ENCODE assay signal across 9 mouse cellular contexts in genomic region chr9:110448857-110449617, GRCm38 (mm10). TPM values are rescaled to one million over a fixed set of nuclear protein-coding genes. Genes with fewer than 3 reads are reported as not detected.
DNase-seq lines count a peak whose midpoint lies in the region; ATAC-seq and TF ChIP-seq lines count a peak whose summit lies in the region.
"Had no signal": no experiment of that assay in that cellular context is flagged by ENCODE, and none has a peak within 500 bp of the region (broad histone marks: within the 10 kb centered on the region; RNA-seq: fewer than 3 reads in every experiment).

No protein-coding gene starts in this region.

- no peak overlapping the region for H3K4me3 ChIP-seq in CH12.LX (replicated peaks in 1 of 3; ENCODE audit: low read depth in 2 of 3, low read length in 2 of 3, poor library complexity in 1 of 3)
- no peak overlapping the region for H3K4me3 ChIP-seq in forebrain, embryonic 11.5 days (ENCODE audit: low read depth, low read length)
- H3K4me3 ChIP-seq in heart, postnatal 0 days (ENCODE audit: low read depth, low read length): no peak overlapping the region
- no peak overlapping the region for H3K4me3 ChIP-seq in liver, embryonic 14.5 days (ENCODE audit: insufficient read depth in 1 of 2, low read depth in 2 of 2, low read length in 2 of 2)
- no peak overlapping the region for H3K4me3 ChIP-seq in neural tube, embryonic 12.5 days

- TF ChIP-seq POLR2A in CH12.LX (IDR thresholded peaks at IDR 0.05; ENCODE audit: low read depth, low read length): 0 out of 2 replicates have a peak, but pooled peaks have one; percentile 18

- H3K36me3 ChIP-seq in CH12.LX (replicated peaks in 1 of 2; ENCODE audit: control insufficient read depth in 1 of 2, insufficient read depth in 1 of 2, low read length in 1 of 2): peaks cover 14 to 44% of the 10 kb centered on the region in 2 experiments
- no peaks in the 10 kb centered on the region for H3K36me3 ChIP-seq in forebrain, embryonic 11.5 days (ENCODE audit: control insufficient read depth, insufficient read depth, low read length)
- peaks cover 9% of the 10 kb centered on the region; the same call in 1 of the 2 replicates for H3K36me3 ChIP-seq in heart, postnatal 0 days (replicated peaks; ENCODE audit: control insufficient read depth, insufficient read depth, low read length)
- H3K36me3 ChIP-seq in liver, embryonic 14.5 days (replicated peaks; ENCODE audit: control insufficient read depth, insufficient read depth, low read depth): no peaks in the 10 kb centered on the region; the same call in 1 of the 2 replicates
- H3K36me3 ChIP-seq in neural tube, embryonic 12.5 days: peaks cover 15% of the 10 kb centered on the region

- DNase-seq in CH12.LX (ENCODE audit: extremely low read depth): peak; percentile 93
- peak; percentile 87 for DNase-seq in c-Kit-positive CD71-positive TER-119-negative erythroid progenitor cells, embryonic 14.5 days (ENCODE audit: low read depth)
- DNase-seq in forebrain, embryonic 11.5 days (ENCODE audit: low spot score): peak; percentile 87
- peak; percentile 76 for DNase-seq in heart, postnatal 0 days (ENCODE audit: low spot score)
- peak; percentile 74 to 86 for DNase-seq in kidney, postnatal 36 days
- peak; percentile 61 to 71 (median 64) for DNase-seq in liver, embryonic 14.5 days (ENCODE audit: low read depth in 3 of 3, low spot score in 3 of 3)
- peak; percentile 87 for DNase-seq in telencephalon, adult 2 months (ENCODE audit: low read depth, low spot score)

- H3K4me2 ChIP-seq in CH12.LX (ENCODE audit: insufficient read depth, low read depth, poor library complexity, severe bottlenecking): no peak overlapping the region
- no peak overlapping the region for H3K4me2 ChIP-seq in forebrain, embryonic 11.5 days (ENCODE audit: low read depth, low read length, severe bottlenecking)
- no peak overlapping the region for H3K4me2 ChIP-seq in heart, postnatal 0 days (ENCODE audit: low read depth, low read length)
- no peak overlapping the region for H3K4me2 ChIP-seq in liver, embryonic 14.5 days (ENCODE audit: low read depth)
- H3K4me2 ChIP-seq in neural tube, embryonic 12.5 days (replicated peaks): no peak overlapping the region

- peaks cover 6% of the 10 kb centered on the region for H3K9me3 ChIP-seq in CH12.LX (replicated peaks; ENCODE audit: low read length)
- no peaks in the 10 kb centered on the region for H3K9me3 ChIP-seq in forebrain, embryonic 11.5 days (ENCODE audit: control insufficient read depth, low read length)
- no peaks in the 10 kb centered on the region for H3K9me3 ChIP-seq in heart, postnatal 0 days (replicated peaks; ENCODE audit: control insufficient read depth, low read length)
- no peaks in the 10 kb centered on the region for H3K9me3 ChIP-seq in liver, embryonic 14.5 days (ENCODE audit: control insufficient read depth, low read length)
- H3K9me3 ChIP-seq in neural tube, embryonic 12.5 days: no peaks in the 10 kb centered on the region

- no peaks in the 10 kb centered on the region for H3K27me3 ChIP-seq in CH12.LX (replicated peaks)
- H3K27me3 ChIP-seq in forebrain, embryonic 11.5 days (ENCODE audit: control insufficient read depth, insufficient read depth, low read length): no peaks in the 10 kb centered on the region
- no peaks in the 10 kb centered on the region for H3K27me3 ChIP-seq in heart, postnatal 0 days (ENCODE audit: control insufficient read depth, insufficient read depth, low read length)
- no peaks in the 10 kb centered on the region for H3K27me3 ChIP-seq in liver, embryonic 14.5 days (ENCODE audit: control insufficient read depth, insufficient read depth, low read length)
- no peaks in the 10 kb centered on the region for H3K27me3 ChIP-seq in neural tube, embryonic 12.5 days (replicated peaks)

- H3K27ac ChIP-seq in CH12.LX (ENCODE audit: insufficient read depth, low read depth): no peak overlapping the region
- no peak overlapping the region for H3K27ac ChIP-seq in forebrain, embryonic 11.5 days (ENCODE audit: low read depth, low read length)
- no peak overlapping the region for H3K27ac ChIP-seq in heart, postnatal 0 days (ENCODE audit: low read depth)
- no peak overlapping the region for H3K27ac ChIP-seq in liver, embryonic 14.5 days
- H3K27ac ChIP-seq in neural tube, embryonic 12.5 days: no peak overlapping the region
- H3K27ac ChIP-seq: macrophage had no signal

- in situ Hi-C loops in CH12.LX (cut with MboI; ENCODE audit: low pct_ligation_motif_present, low pct_unique_long_range_greater_than_20kb, low sequenced_read_pairs): no loop called here

- no peak overlapping the region for H3K9ac ChIP-seq in CH12.LX (ENCODE audit: insufficient read depth, low read depth)
- no peak overlapping the region for H3K9ac ChIP-seq in forebrain, embryonic 11.5 days (ENCODE audit: low read length)
- no peak overlapping the region for H3K9ac ChIP-seq in heart, postnatal 0 days (replicated peaks; ENCODE audit: low read depth, low read length)
- no peak overlapping the region for H3K9ac ChIP-seq in liver, embryonic 14.5 days (replicated peaks)
- H3K9ac ChIP-seq in neural tube, embryonic 12.5 days: no peak overlapping the region

- H3K4me1 ChIP-seq in CH12.LX (ENCODE audit: control insufficient read depth in 1 of 2, insufficient read depth in 2 of 2): peaks cover 5 to 15% of the 10 kb centered on the region in 2 experiments
- H3K4me1 ChIP-seq in forebrain, embryonic 11.5 days (replicated peaks; ENCODE audit: control insufficient read depth, insufficient read depth, low read length): no peaks in the 10 kb centered on the region
- no peaks in the 10 kb centered on the region for H3K4me1 ChIP-seq in heart, postnatal 0 days (ENCODE audit: control insufficient read depth, insufficient read depth)
- peaks cover 0 to 3% of the 10 kb centered on the region in 2 experiments; a peak in 1 of 4 replicates for H3K4me1 ChIP-seq in liver, embryonic 14.5 days (replicated peaks; ENCODE audit: control insufficient read depth in 2 of 2, insufficient read depth in 2 of 2, low read length in 1 of 2)
- no peaks in the 10 kb centered on the region; the same call in 1 of the 2 replicates for H3K4me1 ChIP-seq in neural tube, embryonic 12.5 days

- peak; percentile 57 to 93 for TF ChIP-seq CTCF in CH12.LX (conservative IDR thresholded peaks at IDR 0.05 in 1 of 2, IDR thresholded peaks at IDR 0.05 in 1 of 2; ENCODE audit: low read depth in 2 of 2, low read length in 2 of 2)
- TF ChIP-seq CTCF in heart, postnatal 0 days (IDR thresholded peaks at IDR 0.05; ENCODE audit: low read depth): peak; percentile 82
- peak; percentile 83 for TF ChIP-seq CTCF in liver, embryonic 14.5 days (IDR thresholded peaks at IDR 0.05; ENCODE audit: low read depth)

- TF ChIP-seq RAD21 in CH12.LX (IDR thresholded peaks at IDR 0.05; ENCODE audit: low read depth, low read length): peak; percentile 89

- no peak for TF ChIP-seq EP300 in CH12.LX (IDR thresholded peaks at IDR 0.05; ENCODE audit: low read length)
- no peak for TF ChIP-seq EP300 in heart, postnatal 0 days (IDR thresholded peaks at IDR 0.05; ENCODE audit: low read depth)
- TF ChIP-seq EP300 in liver, embryonic 14.5 days (IDR thresholded peaks at IDR 0.05; ENCODE audit: low read depth): no peak

- ATAC-seq in forebrain, embryonic 11.5 days (replicated peaks; ENCODE audit: low FRiP score): peak; percentile 79
- ATAC-seq in heart, postnatal 0 days (ENCODE audit: insufficient read depth, low read depth): peak; percentile 83
- ATAC-seq in liver, embryonic 14.5 days (ENCODE audit: insufficient read depth): peak; percentile 62
- peak; percentile 81; the same call in 1 of the 2 replicates for ATAC-seq in neural tube, embryonic 12.5 days (ENCODE audit: low FRiP score, low read depth)

- 33% methylated on average over 11 of the region's 11 CpGs for WGBS in forebrain, embryonic 11.5 days
- 23% methylated on average over 11 of the region's 11 CpGs for WGBS in heart, postnatal 0 days
- 15% methylated on average over 11 of the region's 11 CpGs for WGBS in liver, embryonic 14.5 days (ENCODE audit: insufficient replicate concordance)
- WGBS in neural tube, embryonic 12.5 days: 38% methylated on average over 11 of the region's 11 CpGs

- dilution Hi-C loops in CH12.LX (cut with MboI; ENCODE audit: extremely low pct_ligation_motif_present, extremely low pct_unique_long_range_greater_than_20kb, low sequenced_read_pairs): no loop called here

- H3K79me2 ChIP-seq in CH12.LX (replicated peaks; ENCODE audit: control insufficient read depth, extremely low read depth, insufficient read depth, poor library complexity, severe bottlenecking): no peaks in the 10 kb centered on the region

RNA-seq across cellular contexts. Expression of gene Klhl18, which starts 27.5 kb away (rescaled TPM):
- total RNA-seq in CH12.LX (2012; rRNA removed): 4.4 and 4.8 TPM in 2 replicates
- total RNA-seq in CH12.LX (2014; rRNA removed): 3.0 and 3.5 TPM in 2 replicates
- 10.1 and 10.2 TPM in 2 replicates for polyA plus RNA-seq in CH12.LX (2012; ENCODE audit: insufficient read length, low read depth)
- polyA plus RNA-seq in forebrain, embryonic 11.5 days (2014; fragmentation: Nextera tagmentation; extraction: Ambion mirVana): 9.1 and 9.8 TPM in 2 replicates
- total RNA-seq in heart, postnatal 0 days (2014; rRNA removed; ENCODE audit: low replicate concordance): 4.9 and 6.6 TPM in 2 replicates
- 4.2 and 4.3 TPM in 2 replicates for polyA plus RNA-seq in heart, postnatal 0 days (2015; fragmentation: Nextera tagmentation; extraction: Ambion mirVana)
- 2.4 and 2.8 TPM in 2 replicates for polyA plus RNA-seq in liver, embryonic 14.5 days (2012; rRNA removed)
- 1.8 and 2.4 TPM in 2 replicates for polyA plus RNA-seq in liver, embryonic 14.5 days (2014; fragmentation: Nextera tagmentation; extraction: Ambion mirVana)
- 12.3 and 13.0 TPM in 2 replicates for polyA plus RNA-seq in neural tube, embryonic 12.5 days (2016; fragmentation: Nextera tagmentation; extraction: Ambion mirVana)

RNA-seq across cellular contexts. Expression of gene Kif9, which starts 27.7 kb away (rescaled TPM):
- 1.2 and 1.8 TPM in 2 replicates for total RNA-seq in CH12.LX (2012; rRNA removed)
- total RNA-seq in CH12.LX (2014; rRNA removed): 1.1 and 1.6 TPM in 2 replicates
- 1.2 and 1.8 TPM in 2 replicates for polyA plus RNA-seq in CH12.LX (2012; ENCODE audit: insufficient read length, low read depth)
- 0.88 and 1.4 TPM in 2 replicates for polyA plus RNA-seq in forebrain, embryonic 11.5 days (2014; fragmentation: Nextera tagmentation; extraction: Ambion mirVana)
- 0.70 TPM in 1 of 2 replicates, not detected in the other for total RNA-seq in heart, postnatal 0 days (2014; rRNA removed; ENCODE audit: low replicate concordance)
- 0.29 and 0.37 TPM in 2 replicates for polyA plus RNA-seq in heart, postnatal 0 days (2015; fragmentation: Nextera tagmentation; extraction: Ambion mirVana)
- polyA plus RNA-seq in liver, embryonic 14.5 days (2012; rRNA removed): 0.10 and 0.19 TPM in 2 replicates
- polyA plus RNA-seq in liver, embryonic 14.5 days (2014; fragmentation: Nextera tagmentation; extraction: Ambion mirVana): 0.10 and 0.37 TPM in 2 replicates
- 1.6 and 1.7 TPM in 2 replicates for polyA plus RNA-seq in neural tube, embryonic 12.5 days (2016; fragmentation: Nextera tagmentation; extraction: Ambion mirVana)

RNA-seq across cellular contexts. Expression of gene Ngp, which starts 29.5 kb away (rescaled TPM):
- total RNA-seq in CH12.LX (2012; rRNA removed): not detected in 2 replicates
- total RNA-seq in CH12.LX (2014; rRNA removed): not detected in 2 replicates
- not detected in 2 replicates for polyA plus RNA-seq in CH12.LX (2012; ENCODE audit: insufficient read length, low read depth)
- 0.36 and 0.67 TPM in 2 replicates for polyA plus RNA-seq in forebrain, embryonic 11.5 days (2014; fragmentation: Nextera tagmentation; extraction: Ambion mirVana)
- total RNA-seq in heart, postnatal 0 days (2014; rRNA removed; ENCODE audit: low replicate concordance): 1.8 and 2.6 TPM in 2 replicates
- 1.8 and 2.4 TPM in 2 replicates for polyA plus RNA-seq in heart, postnatal 0 days (2015; fragmentation: Nextera tagmentation; extraction: Ambion mirVana)
- polyA plus RNA-seq in liver, embryonic 14.5 days (2012; rRNA removed): 38.4 and 42.6 TPM in 2 replicates
- polyA plus RNA-seq in liver, embryonic 14.5 days (2014; fragmentation: Nextera tagmentation; extraction: Ambion mirVana): 91.5 and 124 TPM in 2 replicates
- polyA plus RNA-seq in neural tube, embryonic 12.5 days (2016; fragmentation: Nextera tagmentation; extraction: Ambion mirVana): 2.4 and 4.3 TPM in 2 replicates

RNA-seq across cellular contexts. Expression of gene Ptpn23, which starts 41.0 kb away (rescaled TPM):
- total RNA-seq in CH12.LX (2012; rRNA removed): 8.9 and 12.7 TPM in 2 replicates
- 2.2 and 3.4 TPM in 2 replicates for total RNA-seq in CH12.LX (2014; rRNA removed)
- 31.3 and 41.7 TPM in 2 replicates for polyA plus RNA-seq in CH12.LX (2012; ENCODE audit: insufficient read length, low read depth)
- 17.7 and 21.1 TPM in 2 replicates for polyA plus RNA-seq in forebrain, embryonic 11.5 days (2014; fragmentation: Nextera tagmentation; extraction: Ambion mirVana)
- total RNA-seq in heart, postnatal 0 days (2014; rRNA removed; ENCODE audit: low replicate concordance): 7.3 and 16.4 TPM in 2 replicates
- polyA plus RNA-seq in heart, postnatal 0 days (2015; fragmentation: Nextera tagmentation; extraction: Ambion mirVana): 6.7 TPM in 2 replicates
- polyA plus RNA-seq in liver, embryonic 14.5 days (2012; rRNA removed): 3.9 and 4.3 TPM in 2 replicates
- 2.8 and 3.8 TPM in 2 replicates for polyA plus RNA-seq in liver, embryonic 14.5 days (2014; fragmentation: Nextera tagmentation; extraction: Ambion mirVana)
- polyA plus RNA-seq in neural tube, embryonic 12.5 days (2016; fragmentation: Nextera tagmentation; extraction: Ambion mirVana): 17.6 and 22.7 TPM in 2 replicates
